Mouse (Mus musculus) kidney, adult 8-10 months (tissue): ENCODE measurements around the gene Itgb1.
A peak's percentile ranks its signal among the peaks of the same experiment; 100 is the strongest.

Experiments used
- DNase-seq, 2 experiments: peaks; one replicate each; pipeline ENCODE4 v3.0.0; 2022

The Itgb1 gene

GRCm38 (mm10) chr8:128685507-128686428 is at the start of gene Itgb1:
Gene Itgb1 (plus strand): TSS chr8:128685654.
- DNase-seq, result peak; percentile 92 to 93

- no peak for DNase-seq
Measured at GRCm38 (mm10) chr8:128643104-128643503, 42.4 kb upstream of the Itgb1 start.

- DNase-seq, result no peak
Measured at GRCm38 (mm10) chr8:128645452-128645851, 40.0 kb upstream of the Itgb1 start.

- no peak for DNase-seq
Measured at GRCm38 (mm10) chr8:128646456-128646855, 39.0 kb upstream of the Itgb1 start.

- no peak for DNase-seq
Measured at GRCm38 (mm10) chr8:128648071-128648470, 37.4 kb upstream of the Itgb1 start.

GRCm38 (mm10) chr8:128650331-128650855 is 35.1 kb upstream of the Itgb1 start:
- no peak for DNase-seq

- DNase-seq, result peak; percentile 40 to 60
Measured at GRCm38 (mm10) chr8:128652399-128653109, 32.9 kb upstream of the Itgb1 start.

- DNase-seq, result peak in 1 of 2 experiments; percentile 24
Measured at GRCm38 (mm10) chr8:128653642-128654364, 31.7 kb upstream of the Itgb1 start.

GRCm38 (mm10) chr8:128654365-128655099 is 30.9 kb upstream of the Itgb1 start:
- DNase-seq, result peak; percentile 45 to 49

- no peak for DNase-seq
Measured at GRCm38 (mm10) chr8:128662144-128662543, 23.3 kb upstream of the Itgb1 start.

- no peak for DNase-seq
Measured at GRCm38 (mm10) chr8:128662696-128663095, 22.8 kb upstream of the Itgb1 start.

GRCm38 (mm10) chr8:128663106-128663505 is 22.3 kb upstream of the Itgb1 start:
- peak in 1 of 2 experiments; percentile 46 for DNase-seq

- no peak for DNase-seq
Measured at GRCm38 (mm10) chr8:128666576-128667263, 18.7 kb upstream of the Itgb1 start.

- no peak for DNase-seq
Measured at GRCm38 (mm10) chr8:128671813-128672212, 13.6 kb upstream of the Itgb1 start.

- no peak for DNase-seq
Measured at GRCm38 (mm10) chr8:128672441-128672840, 13.0 kb upstream of the Itgb1 start.

- DNase-seq, result no peak
Measured at GRCm38 (mm10) chr8:128672950-128673349, 12.5 kb upstream of the Itgb1 start.

GRCm38 (mm10) chr8:128675848-128676629 is 9.4 kb upstream of the Itgb1 start:
- DNase-seq, result no peak

- peak; percentile 31 to 44 for DNase-seq
Measured at GRCm38 (mm10) chr8:128679909-128680308, 5.5 kb upstream of the Itgb1 start.

- DNase-seq, result peak in 1 of 2 experiments; percentile 41
Measured at GRCm38 (mm10) chr8:128680548-128681325, 4.7 kb upstream of the Itgb1 start.

GRCm38 (mm10) chr8:128681970-128682369 is 3.5 kb upstream of the Itgb1 start:
- DNase-seq, result no peak
